Mouse (Mus musculus): ENCODE data around the gene Klhl13. TPM values are rescaled to one million over a fixed set of nuclear protein-coding genes. Genes with fewer than 3 reads are reported as not detected.
A peak's percentile ranks its signal among the peaks of the same experiment; 100 is the strongest.

The Klhl13 gene
- polyA plus RNA-seq (2012) = not detected in 2 replicates

DNA sequence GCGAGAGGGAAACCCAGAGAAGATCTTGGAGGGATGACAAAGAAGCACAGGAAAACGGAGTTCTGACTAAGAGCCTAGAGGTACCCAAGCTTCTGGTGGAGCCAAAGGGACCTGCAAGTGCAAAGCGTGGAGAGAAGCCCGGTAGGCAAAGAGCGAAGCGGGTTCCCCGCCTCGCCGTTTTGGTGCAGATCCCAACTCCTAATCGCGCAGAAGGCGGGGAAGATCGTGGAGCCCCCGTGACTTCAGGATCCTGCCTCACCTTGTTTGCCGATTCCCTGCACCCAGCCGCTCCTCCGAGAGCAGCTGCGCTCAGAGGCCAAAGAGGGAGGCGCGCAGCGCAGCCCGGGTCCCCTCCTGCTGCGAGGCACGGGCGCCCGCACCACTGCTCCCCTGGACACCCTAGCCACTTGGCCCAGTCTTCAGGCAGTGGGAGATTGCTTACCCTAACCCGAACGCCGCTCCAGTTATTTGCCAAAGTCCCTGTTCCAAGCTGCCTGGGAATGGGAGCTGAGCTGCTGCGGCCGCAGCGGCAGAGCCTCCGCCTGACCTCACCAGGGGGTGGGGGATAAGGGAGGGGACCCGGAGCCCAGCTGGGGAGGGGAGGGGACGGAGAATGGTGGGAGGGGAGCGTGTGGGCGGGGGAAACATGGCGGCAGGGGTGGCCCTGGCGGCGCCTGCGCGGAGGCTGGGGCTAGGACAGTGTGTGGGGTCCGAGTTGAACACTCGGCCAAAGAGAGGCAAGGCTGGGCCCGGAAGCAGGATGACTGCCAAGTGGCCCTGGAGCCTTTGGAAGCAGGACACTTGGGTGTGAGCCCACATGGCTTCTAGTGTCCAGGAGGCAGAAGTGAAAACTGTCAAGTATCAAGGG lies at the start of gene Klhl13:
TSS of gene Klhl13 (minus strand) at position 569 of the 868 bp plus-strand sequence.
- Histone ChIP-seq H3K9me3 (ENCODE audit: control insufficient read depth, low read length) (no peaks in the 10 kb centered on the region), H3K27me3 (ENCODE audit: control insufficient read depth) (0 out of 2 replicates have a peak, but pooled peaks cover 2% of the 10 kb centered on the region), H3K36me3 (ENCODE audit: control insufficient read depth) (no peaks in the 10 kb centered on the region), H3K4me3 (replicated peaks) (peak within 1 kb of the TSS; percentile 46), H3K4me1 (ENCODE audit: control insufficient read depth) (no peaks in the 10 kb centered on the region)
- TF ChIP-seq GATA1 (IDR thresholded peaks at IDR 0.05; ENCODE audit: low read length) (no peak), TAL1 (IDR thresholded peaks at IDR 0.05; ENCODE audit: low read length) (no peak)

DNA sequence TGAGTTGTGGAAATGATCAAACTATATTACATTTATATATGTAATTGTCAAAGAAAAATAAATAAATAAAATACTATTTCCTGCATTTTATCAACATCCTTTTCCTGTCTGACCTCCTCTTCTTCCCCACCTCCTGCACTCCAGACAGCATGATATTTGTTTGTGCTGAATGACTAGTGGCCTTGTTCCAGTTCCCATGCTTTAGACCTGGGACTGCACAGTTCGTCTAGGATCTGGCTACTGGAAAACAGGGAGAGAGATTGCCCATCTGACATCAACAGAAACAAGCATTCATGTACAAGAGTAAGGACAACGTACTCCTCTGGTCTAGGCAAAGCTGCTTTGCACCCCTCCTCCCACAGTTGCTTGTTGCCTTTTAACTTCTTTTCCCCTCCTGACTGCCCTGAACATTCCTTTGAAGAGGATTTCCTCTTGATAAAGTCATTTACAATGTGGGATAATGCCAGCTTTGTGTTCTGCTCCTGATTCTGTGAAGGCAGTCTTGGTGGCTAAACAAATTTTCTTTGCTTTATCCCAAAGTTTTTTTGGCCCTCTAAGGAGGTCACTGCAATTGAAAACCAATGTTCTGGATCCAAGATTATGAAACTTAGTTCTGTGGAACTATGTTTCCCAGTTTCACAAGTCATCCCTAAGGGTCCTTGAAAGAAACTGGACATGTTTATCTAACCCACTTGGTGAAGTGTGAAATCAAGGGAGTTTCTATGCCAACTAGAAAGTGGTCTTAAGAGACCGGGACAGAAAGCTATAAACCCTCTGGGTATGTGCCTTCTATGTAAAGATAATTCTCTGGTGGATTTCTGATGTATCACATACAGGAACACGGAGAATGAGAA lies 44.6 kb upstream of the Klhl13 start:
- H3K36me3 ChIP-seq (ENCODE audit: control insufficient read depth) = no peaks in the 10 kb centered on the region
- no peaks in the 10 kb centered on the region for H3K9me3 ChIP-seq (ENCODE audit: control insufficient read depth, low read length)
- no peak overlapping the region for H3K4me3 ChIP-seq (replicated peaks)
- no peaks in the 10 kb centered on the region for H3K27me3 ChIP-seq (ENCODE audit: control insufficient read depth)
- H3K4me1 ChIP-seq (ENCODE audit: control insufficient read depth) = no peaks in the 10 kb centered on the region
- TF ChIP-seq GATA1 (IDR thresholded peaks at IDR 0.05; ENCODE audit: low read length) (no peak), TAL1 (IDR thresholded peaks at IDR 0.05; ENCODE audit: low read length) (no peak)

DNA sequence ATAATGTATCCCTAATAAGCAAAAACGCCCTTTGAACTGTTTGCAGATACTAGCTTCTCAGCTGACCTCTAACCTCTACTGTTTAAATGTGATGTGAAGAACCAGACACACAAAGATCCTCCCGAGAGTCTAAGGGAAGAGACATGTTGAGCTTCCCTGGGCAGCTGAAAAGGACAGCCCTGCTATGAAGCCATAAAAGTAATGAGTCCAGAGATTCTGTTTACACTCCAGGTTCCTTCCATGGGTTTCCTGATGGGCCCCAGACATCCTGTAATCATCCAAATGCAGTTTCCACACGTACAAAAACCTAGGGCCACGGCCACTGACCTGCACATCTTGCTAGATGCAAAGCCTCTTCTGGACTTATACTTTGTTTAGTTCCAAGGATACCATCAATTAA lies 23.8 kb upstream of the Klhl13 start:
- no peak for TF ChIP-seq TAL1 (IDR thresholded peaks at IDR 0.05; ENCODE audit: low read length)
- TF ChIP-seq GATA1 (IDR thresholded peaks at IDR 0.05; ENCODE audit: low read length) = no peak
- Histone ChIP-seq H3K9me3 (ENCODE audit: control insufficient read depth, low read length) (no peaks in the 10 kb centered on the region), H3K4me3 (replicated peaks) (no peak overlapping the region), H3K4me1 (ENCODE audit: control insufficient read depth) (no peaks in the 10 kb centered on the region), H3K36me3 (ENCODE audit: control insufficient read depth) (no peaks in the 10 kb centered on the region), H3K27me3 (ENCODE audit: control insufficient read depth) (no peaks in the 10 kb centered on the region)

DNA sequence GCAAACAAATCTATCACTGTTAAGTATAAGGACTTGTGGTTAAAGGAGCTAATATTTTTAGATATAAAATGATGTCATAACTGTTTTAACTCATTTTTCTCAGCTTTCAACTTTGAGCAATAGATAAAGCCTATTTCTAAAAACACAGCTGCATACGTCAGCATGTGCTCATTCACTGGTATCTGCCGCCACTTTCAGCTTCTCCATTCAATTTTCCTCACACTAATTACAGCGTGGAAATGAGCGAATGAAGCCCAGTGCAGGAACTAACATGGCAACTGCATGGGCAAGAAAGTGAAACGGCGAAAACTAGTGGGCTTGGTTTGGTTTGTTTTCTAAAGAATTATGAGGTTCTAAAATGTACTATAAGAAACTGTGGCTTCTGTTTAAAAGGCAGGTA lies 1.4 kb downstream of the Klhl13 start:
- Histone ChIP-seq H3K9me3 (ENCODE audit: control insufficient read depth, low read length) (no peaks in the 10 kb centered on the region), H3K4me3 (replicated peaks) (no peak overlapping the region), H3K36me3 (ENCODE audit: control insufficient read depth) (no peaks in the 10 kb centered on the region), H3K27me3 (ENCODE audit: control insufficient read depth) (0 out of 2 replicates have a peak, but pooled peaks cover 2% of the 10 kb centered on the region), H3K4me1 (ENCODE audit: control insufficient read depth) (no peaks in the 10 kb centered on the region)
- TF ChIP-seq GATA1 (IDR thresholded peaks at IDR 0.05; ENCODE audit: low read length) (no peak), TAL1 (IDR thresholded peaks at IDR 0.05; ENCODE audit: low read length) (no peak)

DNA sequence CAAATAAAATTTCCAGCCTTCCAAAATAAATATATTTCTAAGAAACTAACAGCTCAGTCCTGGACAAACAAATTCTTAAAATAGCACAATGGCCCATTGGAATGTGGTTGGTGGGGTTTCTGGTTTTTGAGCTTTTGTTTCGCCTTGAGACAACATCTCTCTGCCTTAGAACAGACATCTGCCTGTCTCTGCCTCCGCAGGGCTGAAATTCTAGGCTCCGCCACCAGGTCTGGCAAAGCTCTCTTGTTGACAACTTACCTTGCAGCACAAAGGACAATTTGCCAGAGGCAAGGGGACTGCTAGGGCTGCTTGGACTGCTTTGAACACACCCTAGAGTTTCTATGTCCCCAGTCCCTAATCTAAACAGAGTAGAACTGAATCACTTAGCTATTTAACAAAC lies 4.4 kb downstream of the Klhl13 start:
- TF ChIP-seq GATA1 (IDR thresholded peaks at IDR 0.05; ENCODE audit: low read length) = no peak
- no peak for TF ChIP-seq TAL1 (IDR thresholded peaks at IDR 0.05; ENCODE audit: low read length)
- Histone ChIP-seq H3K4me3 (replicated peaks) (no peak overlapping the region), H3K9me3 (ENCODE audit: control insufficient read depth, low read length) (no peaks in the 10 kb centered on the region), H3K4me1 (ENCODE audit: control insufficient read depth) (no peaks in the 10 kb centered on the region), H3K36me3 (ENCODE audit: control insufficient read depth) (no peaks in the 10 kb centered on the region), H3K27me3 (ENCODE audit: control insufficient read depth) (0 out of 2 replicates have a peak, but pooled peaks cover 2% of the 10 kb centered on the region)

DNA sequence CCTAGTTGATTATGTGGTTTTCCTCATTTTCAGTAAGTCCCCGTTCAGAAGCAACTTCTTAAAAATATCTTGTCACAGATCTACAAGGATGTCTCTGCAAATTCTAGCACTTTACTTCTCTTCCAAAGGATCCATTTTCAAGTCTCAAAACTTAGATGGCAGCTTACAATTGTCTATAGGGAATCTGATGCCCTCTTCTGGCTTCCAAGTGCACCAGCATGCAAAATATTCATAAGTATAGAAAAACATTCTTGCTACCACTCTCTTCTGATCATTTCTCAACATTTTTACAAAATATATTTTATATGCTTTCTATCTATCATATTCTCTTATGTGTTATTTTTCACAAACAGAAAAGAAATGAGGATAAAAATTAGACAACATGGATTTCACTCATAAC lies 14.8 kb downstream of the Klhl13 start:
- H3K36me3 ChIP-seq (ENCODE audit: control insufficient read depth) = no peaks in the 10 kb centered on the region
- no peak overlapping the region for H3K4me3 ChIP-seq (replicated peaks)
- no peak for TF ChIP-seq GATA1 (IDR thresholded peaks at IDR 0.05; ENCODE audit: low read length)
- no peak for TF ChIP-seq TAL1 (IDR thresholded peaks at IDR 0.05; ENCODE audit: low read length)
- H3K27me3 ChIP-seq (ENCODE audit: control insufficient read depth) = no peaks in the 10 kb centered on the region
- H3K4me1 ChIP-seq (ENCODE audit: control insufficient read depth) = no peaks in the 10 kb centered on the region
- H3K9me3 ChIP-seq (ENCODE audit: control insufficient read depth, low read length) = no peaks in the 10 kb centered on the region

DNA sequence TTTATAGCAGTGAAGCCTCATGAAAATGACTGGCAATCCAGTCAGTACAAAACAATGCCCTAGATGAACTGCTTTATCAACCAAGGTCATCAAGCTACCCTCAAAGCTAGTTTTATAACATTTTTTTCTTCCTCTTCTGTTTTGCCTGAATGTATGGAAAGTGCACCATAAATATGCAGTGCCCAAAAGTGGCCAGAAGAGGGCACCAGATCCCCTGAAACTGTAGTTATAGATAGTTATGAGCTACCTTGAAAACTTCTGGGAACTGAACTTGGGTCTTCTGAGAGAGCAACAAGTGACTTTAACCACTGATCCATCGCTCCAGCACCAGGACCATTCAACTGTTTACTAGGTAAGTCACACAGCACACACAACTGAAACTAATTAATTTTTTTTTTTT lies 36.8 kb downstream of the Klhl13 start:
- Histone ChIP-seq H3K4me3 (replicated peaks) (no peak overlapping the region), H3K27me3 (ENCODE audit: control insufficient read depth) (no peaks in the 10 kb centered on the region), H3K4me1 (ENCODE audit: control insufficient read depth) (no peaks in the 10 kb centered on the region), H3K36me3 (ENCODE audit: control insufficient read depth) (no peaks in the 10 kb centered on the region), H3K9me3 (ENCODE audit: control insufficient read depth, low read length) (no peaks in the 10 kb centered on the region)
- TF ChIP-seq TAL1 (IDR thresholded peaks at IDR 0.05; ENCODE audit: low read length) (no peak), GATA1 (IDR thresholded peaks at IDR 0.05; ENCODE audit: low read length) (no peak)

DNA sequence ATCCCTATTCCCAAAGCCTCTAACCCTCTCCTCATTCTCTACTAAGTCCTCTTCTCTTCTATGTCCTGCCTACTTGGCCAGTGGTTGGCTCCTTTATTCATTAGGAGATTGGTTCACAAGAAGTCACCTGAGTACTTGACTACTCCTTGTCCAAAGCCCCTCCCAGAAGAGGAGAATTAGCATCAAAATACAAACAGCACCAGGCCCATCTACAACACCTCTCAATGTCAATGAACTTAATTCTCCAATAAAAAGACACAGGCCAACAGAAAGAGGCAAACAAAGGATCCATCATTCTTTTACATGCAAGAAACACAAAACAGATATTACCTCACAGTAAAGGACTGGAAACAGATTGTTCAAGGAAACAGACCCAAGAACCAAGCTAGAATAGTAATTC lies 46.0 kb downstream of the Klhl13 start:
- H3K9me3 ChIP-seq (ENCODE audit: control insufficient read depth, low read length) = no peaks in the 10 kb centered on the region
- no peak overlapping the region for H3K4me3 ChIP-seq (replicated peaks)
- no peaks in the 10 kb centered on the region for H3K27me3 ChIP-seq (ENCODE audit: control insufficient read depth)
- no peaks in the 10 kb centered on the region for H3K36me3 ChIP-seq (ENCODE audit: control insufficient read depth)
- no peaks in the 10 kb centered on the region for H3K4me1 ChIP-seq (ENCODE audit: control insufficient read depth)
- TF ChIP-seq GATA1 (IDR thresholded peaks at IDR 0.05; ENCODE audit: low read length) (no peak), TAL1 (IDR thresholded peaks at IDR 0.05; ENCODE audit: low read length) (no peak)
